Comparison of ENCODE assay signal across 25 mouse cellular contexts in genomic region chr1:189127367-189127766, GRCm38 (mm10).
DNase-seq lines count a peak whose midpoint lies in the region; ATAC-seq and TF ChIP-seq lines count a peak whose summit lies in the region.
"Had no signal": no experiment of that assay in that cellular context is flagged by ENCODE, and none has a peak within 500 bp of the region (broad histone marks: within the 10 kb centered on the region; RNA-seq: fewer than 3 reads in every experiment).

No protein-coding gene starts in this region.

- no peak for TF ChIP-seq CTCF in midbrain, postnatal 0 days (IDR thresholded peaks at IDR 0.05)

- no peaks in the 10 kb centered on the region for H3K27me3 ChIP-seq in heart, embryonic 10.5 days (ENCODE audit: insufficient read depth, poor library complexity, severe bottlenecking)
- H3K27me3 ChIP-seq in midbrain, embryonic 11.5 days (ENCODE audit: control insufficient read depth, insufficient read depth, low read length): no peaks in the 10 kb centered on the region
- no peaks in the 10 kb centered on the region for H3K27me3 ChIP-seq in midbrain, postnatal 0 days (ENCODE audit: insufficient read depth, low read length)
- H3K27me3 ChIP-seq: embryonic facial prominence, embryonic 13.5 days; limb, embryonic 15.5 days; lung, embryonic 15.5 days; megakaryocyte, embryonic 14.5 days had no signal

- H3K27ac ChIP-seq in heart, embryonic 10.5 days: no peak overlapping the region
- H3K27ac ChIP-seq in midbrain, embryonic 11.5 days (ENCODE audit: low read depth, low read length): no peak overlapping the region
- no peak overlapping the region for H3K27ac ChIP-seq in midbrain, postnatal 0 days (ENCODE audit: low read depth, low read length)
- H3K27ac ChIP-seq: embryonic facial prominence, embryonic 13.5 days; heart, adult 2 months; kidney, postnatal 0 days; limb, embryonic 15.5 days; liver, embryonic 14.5 days; lung, embryonic 15.5 days had no signal

- H3K9ac ChIP-seq in midbrain, embryonic 11.5 days (ENCODE audit: low read length): peak overlapping the region; percentile 24; the same call in 1 of the 2 replicates
- H3K9ac ChIP-seq in midbrain, postnatal 0 days (replicated peaks; ENCODE audit: low read length, poor library complexity, severe bottlenecking): no peak overlapping the region
- H3K9ac ChIP-seq: embryonic facial prominence, embryonic 13.5 days; limb, embryonic 15.5 days; liver, embryonic 14.5 days; lung, embryonic 15.5 days had no signal

- H3K4me1 ChIP-seq in heart, embryonic 10.5 days: no peaks in the 10 kb centered on the region
- H3K4me1 ChIP-seq in midbrain, embryonic 11.5 days (ENCODE audit: control insufficient read depth, insufficient read depth, low read length): peaks cover 5% of the 10 kb centered on the region
- no peaks in the 10 kb centered on the region for H3K4me1 ChIP-seq in midbrain, postnatal 0 days (ENCODE audit: insufficient read depth, low read length)
- H3K4me1 ChIP-seq: embryonic facial prominence, embryonic 13.5 days; limb, embryonic 15.5 days; lung, embryonic 15.5 days; megakaryocyte, embryonic 14.5 days had no signal

- peak; percentile 61 for DNase-seq in heart, adult 11 months
- DNase-seq in heart, embryonic 10.5 days (ENCODE audit: low spot score): no peak
- DNase-seq in midbrain, embryonic 11.5 days (ENCODE audit: low spot score, missing footprints): peak; percentile 90
- no peak for DNase-seq in midbrain, postnatal 0 days (ENCODE audit: low spot score)
- DNase-seq in MN1 (ENCODE audit: low spot score): peak; percentile 2
- DNase-seq in Muller cell, postnatal 12 days (ENCODE audit: inconsistent ontology term): peak; percentile 30
- no peak for DNase-seq in cerebellum, adult 8-10 months
- DNase-seq in left cerebral cortex, adult 18-20 months (ENCODE audit: low spot score in 2 of 2): no peak
- DNase-seq: adrenal gland, postnatal 14 days; cerebellum, adult 9-11 months; gastrocnemius, postnatal 25 days; heart, adult 2 months; kidney, adult 2 months; left cerebral cortex, postnatal 4 days; lung, postnatal 36 days; right cerebral cortex, postnatal 25 days; spleen, adult 18-20 months; thymus, postnatal 14 days had no signal

- H3K4me2 ChIP-seq in midbrain, embryonic 11.5 days: no peak overlapping the region
- no peak overlapping the region for H3K4me2 ChIP-seq in midbrain, postnatal 0 days (ENCODE audit: low read depth, low read length, poor library complexity, severe bottlenecking)
- H3K4me2 ChIP-seq: embryonic facial prominence, embryonic 13.5 days; limb, embryonic 15.5 days; lung, embryonic 15.5 days had no signal

- WGBS in heart, embryonic 10.5 days: 54% methylated on average over 5 of the region's 5 CpGs
- whole genome bisulfite sequencing in midbrain, embryonic 11.5 days: 20% methylated on average over 5 of the region's 5 CpGs
- 33% methylated on average over 5 of the region's 5 CpGs for WGBS in midbrain, postnatal 0 days

- no peak overlapping the region for H3K4me3 ChIP-seq in heart, embryonic 10.5 days
- no peak overlapping the region for H3K4me3 ChIP-seq in midbrain, embryonic 11.5 days (ENCODE audit: low read depth, low read length)
- no peak overlapping the region for H3K4me3 ChIP-seq in midbrain, postnatal 0 days (ENCODE audit: low read depth, low read length)
- H3K4me3 ChIP-seq: embryonic facial prominence, embryonic 13.5 days; erythroblast, embryonic 14.5 days; heart, adult 2 months; limb, embryonic 15.5 days; lung, embryonic 15.5 days; megakaryocyte, embryonic 14.5 days had no signal

- H3K36me3 ChIP-seq in heart, embryonic 10.5 days: no peaks in the 10 kb centered on the region
- H3K36me3 ChIP-seq in midbrain, embryonic 11.5 days (ENCODE audit: control insufficient read depth, insufficient read depth, low read length): no peaks in the 10 kb centered on the region
- H3K36me3 ChIP-seq in midbrain, postnatal 0 days (ENCODE audit: insufficient read depth, low read length): no peaks in the 10 kb centered on the region
- H3K36me3 ChIP-seq: embryonic facial prominence, embryonic 13.5 days; limb, embryonic 15.5 days; lung, embryonic 15.5 days had no signal

- peak; percentile 75 for ATAC-seq in midbrain, embryonic 11.5 days (ENCODE audit: low FRiP score)
- no peak for ATAC-seq in midbrain, postnatal 0 days (ENCODE audit: low FRiP score)

- no peaks in the 10 kb centered on the region for H3K9me3 ChIP-seq in heart, embryonic 10.5 days
- H3K9me3 ChIP-seq in midbrain, embryonic 11.5 days (ENCODE audit: control insufficient read depth, low read length): no peaks in the 10 kb centered on the region
- no peaks in the 10 kb centered on the region for H3K9me3 ChIP-seq in midbrain, postnatal 0 days (ENCODE audit: low read length)
- H3K9me3 ChIP-seq: embryonic facial prominence, embryonic 13.5 days; limb, embryonic 15.5 days; lung, embryonic 15.5 days had no signal

Comparison
In these comparisons a context has a peak if more than half of its experiments do, and no peak if none do; other contexts are left out.
1. DNase-seq: peak in heart, adult 11 months (single experiment), midbrain, embryonic 11.5 days (single experiment), MN1 (single experiment) and Muller cell, postnatal 12 days (single experiment); none in heart, embryonic 10.5 days (single experiment), midbrain, postnatal 0 days (single experiment), cerebellum, adult 8-10 months (single experiment) and left cerebral cortex, adult 18-20 months (0 of 2).